Mouse (Mus musculus): ENCODE measurements at regions not wholly inside any gene's neighbourhood (a gene's known extent, or its start where the extent isn't known, plus 50 kb on each side); places are given as distances from the start of the nearest gene placed in this dataset.

GRCm38 (mm10) chr12:70769538-70770176, 55.7 kb upstream of the Frmd6 start:
- no peak for DNase-seq

- DNase-seq = no peak
Measured at GRCm38 (mm10) chr12:70774006-70774405, 51.3 kb upstream of the Frmd6 start.

- DNase-seq = no peak
Measured at GRCm38 (mm10) chr12:70774816-70775591, 50.3 kb upstream of the Frmd6 start.

Measured in spleen, adult 18-20 months (tissue).